Mouse (Mus musculus): Measurements from ENCODE around the gene Acp2. TPM values are rescaled to one million over a fixed set of nuclear protein-coding genes. Genes with fewer than 3 reads are reported as not detected.

Gene Acp2
- polyA plus RNA-seq, 1 experiment from 2014 or later = 27.7 TPM

- no peak overlapping the region for H3K4me3 ChIP-seq
- no peaks in the 10 kb centered on the region for H3K36me3 ChIP-seq (replicated peaks)
- no peak for DNase-seq (ENCODE audit: extremely low spot score, low spot score)
- H3K9me3 ChIP-seq = no peaks in the 10 kb centered on the region
- peaks cover 7% of the 10 kb centered on the region for H3K4me1 ChIP-seq
- WGBS = 91% methylated on average over 4 of the region's 4 CpGs
- H3K27ac ChIP-seq = no peak overlapping the region
- peaks cover 19% of the 10 kb centered on the region for H3K27me3 ChIP-seq (ENCODE audit: poor library complexity, severe bottlenecking)
Measured at GRCm38 (mm10) chr2:91248366-91248765, 45.7 kb downstream of the Acp2 start.

- Histone ChIP-seq H3K27me3 (ENCODE audit: poor library complexity, severe bottlenecking) (peaks cover 47% of the 10 kb centered on the region), H3K4me3 (no peak overlapping the region), H3K27ac (no peak overlapping the region), H3K4me1 (peaks cover 29% of the 10 kb centered on the region), H3K36me3 (replicated peaks) (no peaks in the 10 kb centered on the region), H3K9me3 (no peaks in the 10 kb centered on the region)
- WGBS = 81% methylated on average over 4 of the region's 4 CpGs
- DNase-seq (ENCODE audit: extremely low spot score, low spot score) = no peak
Measured at GRCm38 (mm10) chr2:91252001-91252400, 49.3 kb downstream of the Acp2 start.

GRCm38 (mm10) chr2:91252512-91252911 lies 49.8 kb downstream of the Acp2 start:
- no peak overlapping the region for H3K27ac ChIP-seq
- no peak for DNase-seq (ENCODE audit: extremely low spot score, low spot score)
- peaks cover 33% of the 10 kb centered on the region for H3K4me1 ChIP-seq
- H3K36me3 ChIP-seq (replicated peaks) = no peaks in the 10 kb centered on the region
- H3K27me3 ChIP-seq (ENCODE audit: poor library complexity, severe bottlenecking) = peaks cover 49% of the 10 kb centered on the region
- 62% methylated on average over 4 of the region's 4 CpGs for WGBS
- no peaks in the 10 kb centered on the region for H3K9me3 ChIP-seq
- H3K4me3 ChIP-seq = no peak overlapping the region

- Histone ChIP-seq H3K36me3 (replicated peaks) (no peaks in the 10 kb centered on the region), H3K27me3 (ENCODE audit: poor library complexity, severe bottlenecking) (peaks cover 69% of the 10 kb centered on the region), H3K4me3 (peak overlapping the region; percentile 73; the same call in 1 of the 2 replicates), H3K4me1 (peaks cover 49% of the 10 kb centered on the region), H3K9me3 (no peaks in the 10 kb centered on the region), H3K27ac (no peak overlapping the region)
- no peak for DNase-seq (ENCODE audit: extremely low spot score, low spot score)
- 25% methylated on average over 8 of the region's 8 CpGs for WGBS
Measured at GRCm38 (mm10) chr2:91254725-91255380, 52.2 kb downstream of the Acp2 start.

DNA sequence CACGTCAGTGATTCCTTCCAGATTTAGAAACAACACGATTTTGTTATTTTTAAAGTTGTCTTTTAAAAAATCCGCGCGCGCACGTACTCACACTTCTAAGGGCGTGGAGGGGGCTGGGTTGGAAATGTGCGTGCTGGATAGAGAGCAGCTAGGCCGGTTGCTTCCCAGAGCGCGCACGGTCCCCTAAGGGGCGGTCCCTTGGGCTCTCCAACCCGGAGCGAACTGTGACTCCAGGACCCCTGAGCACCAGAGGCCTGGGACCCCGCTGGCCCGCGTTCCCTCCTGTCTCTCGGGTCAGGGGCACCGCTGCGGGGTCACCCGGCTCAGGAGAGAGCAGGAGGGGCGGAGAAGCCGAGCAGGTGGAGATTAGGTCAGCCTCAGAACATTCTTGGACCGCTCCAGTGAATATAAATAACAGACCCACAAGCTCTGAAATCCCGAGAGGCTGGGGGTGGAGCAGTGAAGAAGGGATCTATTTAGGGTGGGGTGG lies 53.0 kb downstream of the Acp2 start, which contains the start of gene Pacsin3:
TSS of gene Pacsin3 (plus strand) at position 294 of the 490 bp plus-strand sequence.
- peak within 1 kb of the TSS; percentile 73 for H3K4me3 ChIP-seq
- DNase-seq (ENCODE audit: extremely low spot score, low spot score) = peak; percentile 61
- H3K9me3 ChIP-seq = no peaks in the 10 kb centered on the region
- H3K27ac ChIP-seq = peak within 1 kb of the TSS; percentile 91
- peaks cover 69% of the 10 kb centered on the region for H3K27me3 ChIP-seq (ENCODE audit: poor library complexity, severe bottlenecking)
- peaks cover 8% of the 10 kb centered on the region for H3K36me3 ChIP-seq (replicated peaks)
- WGBS = under 1% methylated on average over 27 of the region's 27 CpGs
- peaks cover 49% of the 10 kb centered on the region for H3K4me1 ChIP-seq

DNA sequence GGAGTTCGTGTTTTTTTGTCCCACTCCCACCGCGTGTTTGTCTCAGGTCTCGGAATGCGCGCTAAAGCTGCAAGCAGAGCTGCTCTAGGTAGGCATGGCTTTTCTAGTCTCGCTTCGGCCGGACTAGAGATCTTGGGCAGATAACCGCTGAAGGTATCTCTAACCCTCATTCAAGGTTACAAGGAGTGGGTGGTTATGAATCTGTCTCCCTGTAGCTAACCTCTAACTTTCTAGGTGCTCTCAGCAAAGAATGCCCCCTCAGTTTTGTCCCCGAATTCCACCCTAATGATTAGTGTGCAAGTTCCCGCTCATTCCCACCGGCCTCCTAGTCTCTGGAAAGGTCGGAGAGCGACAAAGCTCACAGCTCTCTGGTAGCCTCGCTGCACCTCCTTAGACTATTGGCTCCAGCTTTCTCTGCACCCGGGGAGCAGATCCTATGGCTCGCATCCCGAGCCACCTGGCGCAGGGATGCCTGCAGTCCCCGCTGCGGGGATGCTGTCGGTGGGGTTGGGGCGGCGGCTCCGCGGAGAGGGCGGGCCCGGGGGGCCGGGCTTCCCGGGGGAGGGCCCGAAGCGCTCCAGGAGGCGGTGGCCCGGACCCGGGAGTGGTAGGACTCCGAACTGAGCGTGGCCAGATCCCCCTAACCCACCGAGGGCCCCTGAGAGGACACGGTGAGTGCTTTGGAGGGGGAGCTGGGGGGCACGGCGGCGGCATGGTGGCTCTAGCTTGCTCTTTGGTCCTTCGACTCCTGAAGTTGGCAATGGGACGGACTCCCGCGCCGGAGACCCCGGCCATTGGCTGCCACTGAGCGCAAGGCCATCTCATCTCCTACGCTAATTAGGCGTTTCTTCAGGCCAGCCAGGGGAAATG lies 53.8 kb downstream of the Acp2 start:
- H3K4me3 ChIP-seq = peak overlapping the region; percentile 73
- WGBS = under 1% methylated on average over 52 of the region's 52 CpGs
- peaks cover 69% of the 10 kb centered on the region for H3K27me3 ChIP-seq (ENCODE audit: poor library complexity, severe bottlenecking)
- H3K36me3 ChIP-seq (replicated peaks) = peaks cover 16% of the 10 kb centered on the region
- DNase-seq (ENCODE audit: extremely low spot score, low spot score) = peak; percentile 80
- H3K27ac ChIP-seq = peak overlapping the region; percentile 91
- H3K4me1 ChIP-seq = peaks cover 49% of the 10 kb centered on the region
- H3K9me3 ChIP-seq = no peaks in the 10 kb centered on the region

DNA sequence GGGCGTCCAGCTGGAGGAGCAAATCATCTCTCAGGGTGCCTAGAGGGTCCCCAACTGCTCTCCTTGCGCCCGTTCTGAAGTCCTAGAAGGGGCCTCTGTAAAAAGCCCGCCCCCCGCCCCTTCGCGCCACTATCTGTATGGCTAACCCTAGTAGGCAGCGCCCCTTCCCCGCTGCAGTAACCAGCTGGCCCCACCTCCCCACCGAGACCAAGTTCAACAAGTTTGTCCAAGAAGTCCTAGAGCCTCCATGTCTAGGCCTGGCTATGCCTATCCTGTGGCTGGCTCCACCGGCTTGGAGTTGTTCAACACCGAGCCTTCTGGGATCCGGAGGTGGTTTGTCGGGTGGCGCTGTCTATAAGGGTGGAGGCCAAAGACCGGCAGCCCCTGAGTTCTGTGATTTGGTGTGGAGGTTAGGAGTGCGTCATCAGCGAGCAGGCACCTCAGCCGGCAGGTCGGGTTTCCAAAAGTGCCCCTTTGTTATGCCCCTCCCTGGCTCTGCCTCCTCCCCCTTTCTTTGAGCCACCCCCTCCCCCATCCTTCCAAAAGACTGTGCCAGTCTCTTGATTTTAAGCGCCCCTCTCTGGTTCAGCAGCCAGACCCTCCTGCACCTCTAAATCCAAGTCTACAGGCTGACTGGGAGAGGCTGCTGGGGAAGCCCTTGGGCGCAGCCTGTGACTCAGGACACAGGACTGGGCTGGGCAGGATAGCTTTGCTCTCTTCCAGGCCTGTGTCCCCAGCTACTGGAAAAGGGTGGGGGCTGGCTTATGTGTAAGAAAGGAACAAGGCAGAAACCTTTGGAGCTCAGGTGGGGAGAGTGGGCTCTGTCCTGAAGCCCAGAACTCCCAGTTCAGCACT lies 54.7 kb downstream of the Acp2 start:
- peak overlapping the region; percentile 91 for H3K27ac ChIP-seq
- peaks cover 49% of the 10 kb centered on the region for H3K4me1 ChIP-seq
- WGBS = 3% methylated on average over 22 of the region's 22 CpGs
- peak; percentile 73 for DNase-seq (ENCODE audit: extremely low spot score, low spot score)
- H3K27me3 ChIP-seq (ENCODE audit: poor library complexity, severe bottlenecking) = peaks cover 60% of the 10 kb centered on the region
- H3K36me3 ChIP-seq (replicated peaks) = peaks cover 25% of the 10 kb centered on the region
- no peaks in the 10 kb centered on the region for H3K9me3 ChIP-seq
- peak overlapping the region; percentile 73 for H3K4me3 ChIP-seq

DNA sequence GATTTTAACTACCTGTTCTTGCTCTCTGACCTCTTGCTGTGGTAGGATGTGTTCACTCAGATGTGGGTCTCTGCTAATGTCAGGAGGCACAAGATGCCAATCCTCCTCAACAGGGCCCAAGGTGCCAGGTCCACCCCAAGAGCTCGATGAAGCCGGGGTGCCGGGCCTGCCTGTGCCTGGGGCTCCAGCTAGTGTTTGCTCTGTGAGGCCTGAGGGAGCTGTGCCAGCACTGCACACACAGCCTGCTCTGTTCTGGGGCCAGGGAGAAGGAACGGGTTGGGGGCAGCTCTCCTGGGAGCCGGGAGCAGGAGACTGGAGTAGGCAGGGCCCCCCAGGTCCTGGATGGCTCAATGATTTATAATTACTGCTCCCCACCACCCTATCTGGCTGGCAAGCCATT lies 55.4 kb downstream of the Acp2 start:
- peaks cover 32% of the 10 kb centered on the region for H3K36me3 ChIP-seq (replicated peaks)
- peaks cover 49% of the 10 kb centered on the region for H3K4me1 ChIP-seq
- peak overlapping the region; percentile 91 for H3K27ac ChIP-seq
- 84% methylated on average over 5 of the region's 5 CpGs for WGBS
- DNase-seq (ENCODE audit: extremely low spot score, low spot score) = no peak
- peaks cover 53% of the 10 kb centered on the region for H3K27me3 ChIP-seq (ENCODE audit: poor library complexity, severe bottlenecking)
- H3K9me3 ChIP-seq = no peaks in the 10 kb centered on the region
- H3K4me3 ChIP-seq = peak overlapping the region; percentile 73

- H3K4me1 ChIP-seq = peaks cover 50% of the 10 kb centered on the region
- H3K9me3 ChIP-seq = no peaks in the 10 kb centered on the region
- 54% methylated on average over 1 of the region's 1 CpGs for WGBS
- no peak overlapping the region for H3K27ac ChIP-seq
- no peak for DNase-seq (ENCODE audit: extremely low spot score, low spot score)
- peaks cover 46% of the 10 kb centered on the region for H3K27me3 ChIP-seq (ENCODE audit: poor library complexity, severe bottlenecking)
- H3K4me3 ChIP-seq = no peak overlapping the region
- H3K36me3 ChIP-seq (replicated peaks) = peaks cover 40% of the 10 kb centered on the region
Measured at GRCm38 (mm10) chr2:91258830-91259229, 56.1 kb downstream of the Acp2 start.

- Histone ChIP-seq H3K36me3 (replicated peaks) (peaks cover 44% of the 10 kb centered on the region), H3K4me3 (no peak overlapping the region), H3K9me3 (no peaks in the 10 kb centered on the region), H3K27ac (no peak overlapping the region), H3K4me1 (peaks cover 55% of the 10 kb centered on the region), H3K27me3 (ENCODE audit: poor library complexity, severe bottlenecking) (peaks cover 39% of the 10 kb centered on the region)
- DNase-seq (ENCODE audit: extremely low spot score, low spot score) = no peak
- WGBS = 88% methylated on average over 1 of the region's 1 CpGs
Measured at GRCm38 (mm10) chr2:91259493-91259892, 56.8 kb downstream of the Acp2 start.
